Comparison of ENCODE assay signal across 15 mouse cellular contexts in genomic region chr12:33034343-33035088, GRCm38 (mm10). TPM values are rescaled to one million over a fixed set of nuclear protein-coding genes. Genes with fewer than 3 reads are reported as not detected.
DNase-seq lines count a peak whose midpoint lies in the region; ATAC-seq and TF ChIP-seq lines count a peak whose summit lies in the region.
"Had no signal": no experiment of that assay in that cellular context is flagged by ENCODE, and none has a peak within 500 bp of the region (broad histone marks: within the 10 kb centered on the region; RNA-seq: fewer than 3 reads in every experiment).

No protein-coding gene starts in this region.

- peak; percentile 53 to 63 for DNase-seq in cerebellum, postnatal 10 days
- no peak for DNase-seq in cerebellum, postnatal 25 days
- no peak for DNase-seq in adrenal gland, adult 18-20 months (ENCODE audit: low spot score in 2 of 2)
- DNase-seq in urinary bladder, adult 18-20 months (ENCODE audit: low spot score in 2 of 2), result no peak
- no peak for DNase-seq in thymus, adult 18-20 months
- DNase-seq: gastrocnemius, postnatal 25 days; kidney, postnatal 10 days had no signal

- no peaks in the 10 kb centered on the region for H3K27me3 ChIP-seq in C2C12 (ENCODE audit: control insufficient read depth, insufficient read depth, insufficient read length)
- H3K27me3 ChIP-seq in heart, embryonic 16.5 days (ENCODE audit: control insufficient read depth, insufficient read depth, low read length), result no peaks in the 10 kb centered on the region
- no peaks in the 10 kb centered on the region for H3K27me3 ChIP-seq in midbrain, embryonic 15.5 days (replicated peaks)

- H3ac ChIP-seq in C2C12 (ENCODE audit: control insufficient read depth, insufficient read length, low read depth), result no peak overlapping the region

- peak; percentile 63 for ATAC-seq in heart, embryonic 16.5 days (replicated peaks; ENCODE audit: extremely low read depth, insufficient read depth, low FRiP score)
- ATAC-seq in midbrain, embryonic 15.5 days (replicated peaks), result peak; percentile 26; the same call in 1 of the 2 replicates

- no peak overlapping the region for H3K4me3 ChIP-seq in C2C12 (ENCODE audit: insufficient read depth, poor library complexity, severe bottlenecking)
- no peak overlapping the region for H3K4me3 ChIP-seq in heart, embryonic 16.5 days (ENCODE audit: low read length)
- no peak overlapping the region for H3K4me3 ChIP-seq in midbrain, embryonic 15.5 days
- H3K4me3 ChIP-seq: limb, embryonic 13.5 days; megakaryocyte, embryonic 14.5 days had no signal

- peaks cover 23% of the 10 kb centered on the region for H3K4me1 ChIP-seq in heart, embryonic 16.5 days (ENCODE audit: control insufficient read depth, insufficient read depth, low read length)
- peaks cover 25% of the 10 kb centered on the region for H3K4me1 ChIP-seq in midbrain, embryonic 15.5 days

- no peaks in the 10 kb centered on the region for H3K9me3 ChIP-seq in heart, embryonic 16.5 days (replicated peaks; ENCODE audit: control insufficient read depth, low read length)
- no peaks in the 10 kb centered on the region for H3K9me3 ChIP-seq in midbrain, embryonic 15.5 days
- H3K9me3 ChIP-seq: limb, embryonic 13.5 days had no signal

- no peaks in the 10 kb centered on the region for H3K79me2 ChIP-seq in C2C12 (ENCODE audit: control insufficient read depth, insufficient read depth)

- peak overlapping the region; percentile 74 for H3K27ac ChIP-seq in heart, embryonic 16.5 days (ENCODE audit: low read length)
- peak overlapping the region; percentile 73 for H3K27ac ChIP-seq in midbrain, embryonic 15.5 days
- H3K27ac ChIP-seq: limb, embryonic 13.5 days had no signal

- peak overlapping the region; percentile 6; the same call in 1 of the 2 replicates for H3K9ac ChIP-seq in heart, embryonic 16.5 days (ENCODE audit: low read length)
- H3K9ac ChIP-seq in midbrain, embryonic 15.5 days, result no peak overlapping the region

- no peaks in the 10 kb centered on the region for H3K79me3 ChIP-seq in C2C12 (ENCODE audit: low read depth)

- no peak for TF ChIP-seq CTCF in C2C12 (IDR thresholded peaks at IDR 0.05; ENCODE audit: control insufficient read depth, insufficient read depth, insufficient read length)

- peak overlapping the region; percentile 53 for H3K4me2 ChIP-seq in heart, embryonic 16.5 days (ENCODE audit: low read depth, low read length)
- H3K4me2 ChIP-seq in midbrain, embryonic 15.5 days, result peak overlapping the region; percentile 25; the same call in 1 of the 2 replicates

- H3K36me3 ChIP-seq in C2C12 (ENCODE audit: control insufficient read depth, insufficient read depth), result no peaks in the 10 kb centered on the region
- H3K36me3 ChIP-seq in heart, embryonic 16.5 days (ENCODE audit: control insufficient read depth, insufficient read depth), result no peaks in the 10 kb centered on the region
- H3K36me3 ChIP-seq in midbrain, embryonic 15.5 days (replicated peaks), result no peaks in the 10 kb centered on the region
- H3K36me3 ChIP-seq: limb, embryonic 13.5 days had no signal

- 31% methylated on average over 12 of the region's 12 CpGs for WGBS in heart, embryonic 16.5 days
- 47% methylated on average over 12 of the region's 12 CpGs for WGBS in midbrain, embryonic 15.5 days

TF ChIP-seq in C2C12, 6 proteins besides CTCF, POLR2A, EP300 and RAD21:
- TF ChIP-seq USF1 (IDR thresholded peaks at IDR 0.05; ENCODE audit: low read depth), result no peak
- TF ChIP-seq MYOD1 (IDR thresholded peaks at IDR 0.05; ENCODE audit: control insufficient read depth, insufficient read length, low read depth), result peak; percentile 64

RNA-seq across cellular contexts. Expression of gene Cdhr3, which starts 58.2 kb away (rescaled TPM):
- not detected for polyA plus RNA-seq in C2C12 (2012; fragmentation: generic; extraction: Trizol)
- polyA plus RNA-seq in heart, embryonic 16.5 days (2015; fragmentation: Nextera tagmentation; extraction: Ambion mirVana), result 0.28 and 0.55 TPM in 2 replicates
- polyA plus RNA-seq in midbrain, embryonic 15.5 days (2015; fragmentation: Nextera tagmentation; extraction: Ambion mirVana), result 0.19 and 0.32 TPM in 2 replicates
- not detected for total RNA-seq in adrenal gland, adult 18-20 months (2021)
- polyA plus RNA-seq: embryonic facial prominence, embryonic 11.5 days; small intestine, adult 2 months; urinary bladder, adult 2 months had no signal

Comparison
In these comparisons a context has a peak if more than half of its experiments do, and no peak if none do; other contexts are left out.
1. DNase-seq: peak in cerebellum, postnatal 10 days (2 of 2); none in cerebellum, postnatal 25 days (0 of 2), adrenal gland, adult 18-20 months (0 of 2), urinary bladder, adult 18-20 months (0 of 2) and thymus, adult 18-20 months (0 of 2).